In genomic region chr2:25997716-25998115, GRCm38 (mm10) we compare ENCODE assay signal across 20 mouse cellular contexts. TPM values are rescaled to one million over a fixed set of nuclear protein-coding genes. Genes with fewer than 3 reads are reported as not detected.
DNase-seq lines count a peak whose midpoint lies in the region; TF ChIP-seq lines count a peak whose summit lies in the region.
"Had no signal": no experiment of that assay in that cellular context is flagged by ENCODE, and none has a peak within 500 bp of the region (broad histone marks: within the 10 kb centered on the region; RNA-seq: fewer than 3 reads in every experiment).

No protein-coding gene starts in this region.

- TF ChIP-seq CTCF in gastrocnemius, adult 2 months (IDR thresholded peaks at IDR 0.05), result no peak

- DNase-seq in adrenal gland, adult (ENCODE audit: inconsistent age in 2 of 2, low spot score in 1 of 2), result peak; percentile 34 to 79
- no peak for DNase-seq in adrenal gland, adult 18-20 months (ENCODE audit: low spot score in 2 of 2)
- DNase-seq in gastrocnemius, adult 2 months, result peak; percentile 53
- no peak for DNase-seq in gastrocnemius, postnatal 14 days
- peak; percentile 61 for DNase-seq in urinary bladder, postnatal 14 days (ENCODE audit: low spot score)
- DNase-seq in urinary bladder, postnatal 4 days (ENCODE audit: low spot score in 2 of 2), result no peak
- DNase-seq in layer of hippocampus, adult 9-10 months (ENCODE audit: low spot score), result no peak
- DNase-seq in heart, postnatal 10 days, result no peak
- DNase-seq: forebrain, postnatal 0 days; heart, adult 11 months; kidney, adult 18-20 months; layer of hippocampus, adult 9-11 months; thymus, postnatal 14 days had no signal

- intact Hi-C loops in gastrocnemius, adult 2 months (cut with DNase I), result no loop called here
- intact Hi-C loops in gastrocnemius, postnatal 14 days (cut with DNase I; ENCODE audit: low total_unique reads), result no loop called here
- intact Hi-C loops in heart, postnatal 10 days (cut with DNase I), result no loop called here

- peak overlapping the region; percentile 55 for H3K27ac ChIP-seq in gastrocnemius, adult 2 months
- H3K27ac ChIP-seq: heart, embryonic 15.5 days; hindbrain, embryonic 10.5 days; limb, embryonic 15.5 days; lung, embryonic 15.5 days; midbrain, embryonic 15.5 days had no signal

- no peak overlapping the region for H3K4me3 ChIP-seq in gastrocnemius, adult 2 months
- H3K4me3 ChIP-seq: erythroblast, embryonic 14.5 days; heart, embryonic 15.5 days; hindbrain, embryonic 10.5 days; limb, embryonic 15.5 days; lung, embryonic 15.5 days; megakaryocyte, embryonic 14.5 days; midbrain, embryonic 15.5 days had no signal

RNA-seq across cellular contexts. Expression of gene Camsap1, which starts 14.6 kb away (rescaled TPM):
- total RNA-seq in adrenal gland, adult 18-20 months (2021), result 10 to 100 TPM; 35.3 to 37.5 TPM
- total RNA-seq in gastrocnemius, adult 2 months (2021), result 10 to 100 TPM; 43.7 to 55.7 TPM
- total RNA-seq in gastrocnemius, postnatal 14 days (2021), result 10 to 100 TPM; 24.9 to 27.4 TPM
- 10 to 100 TPM; 36.3 to 37.1 TPM for total RNA-seq in heart, postnatal 10 days (2021)

RNA-seq across cellular contexts. Expression of gene Ubac1, which starts 23.8 kb away (rescaled TPM):
- total RNA-seq in adrenal gland, adult 18-20 months (2021), result 10 to 100 TPM; 30.4 to 44.8 TPM
- total RNA-seq in gastrocnemius, adult 2 months (2021), result 100 to 1,000 TPM; 223 to 239 TPM
- 100 to 1,000 TPM; 187 to 194 TPM for total RNA-seq in gastrocnemius, postnatal 14 days (2021)
- 10 to 100 TPM; 71.6 to 76.9 TPM for total RNA-seq in heart, postnatal 10 days (2021)

Comparison
In these comparisons a context has a peak if more than half of its experiments do, and no peak if none do; other contexts are left out.
1. DNase-seq: peak in adrenal gland, adult (2 of 2), gastrocnemius, adult 2 months (single experiment) and urinary bladder, postnatal 14 days (single experiment); none in adrenal gland, adult 18-20 months (0 of 2), gastrocnemius, postnatal 14 days (single experiment), urinary bladder, postnatal 4 days (0 of 2), layer of hippocampus, adult 9-10 months (single experiment) and heart, postnatal 10 days (0 of 2).